Mouse (Mus musculus): ENCODE measurements around the gene Carmil2. TPM values are rescaled to one million over a fixed set of nuclear protein-coding genes. Genes with fewer than 3 reads are reported as not detected.

Gene Carmil2
- polyA plus RNA-seq, 1 experiment = 0.23 TPM

DNA sequence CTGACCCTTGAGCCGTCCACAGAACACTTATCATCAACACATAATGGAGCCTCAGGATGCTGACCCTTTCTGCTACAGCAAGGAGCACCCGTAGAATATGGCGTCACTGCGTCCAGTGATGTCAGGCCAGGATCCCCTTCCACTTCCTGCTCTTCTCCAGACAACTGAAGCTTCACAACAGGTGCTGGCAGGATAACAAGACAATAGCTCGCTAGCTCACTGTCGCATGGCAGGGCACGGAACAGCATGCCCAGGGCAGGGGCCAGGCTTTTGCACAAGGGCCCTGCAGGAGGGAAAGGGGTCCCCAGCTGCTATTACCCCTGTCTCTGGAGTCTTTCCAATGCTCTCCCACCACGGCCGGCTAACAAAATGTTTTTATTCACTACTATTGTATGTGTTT lies 36.8 kb downstream of the Carmil2 start:
- TF ChIP-seq POLR2A (IDR thresholded peaks at IDR 0.05; ENCODE audit: insufficient read length, low read depth) = no peak
- TF ChIP-seq MYOD1 (IDR thresholded peaks at IDR 0.05; ENCODE audit: control insufficient read depth in 1 of 3, insufficient read length in 2 of 3, low read depth in 2 of 3) = no peak
- no peak for TF ChIP-seq SRF (IDR thresholded peaks at IDR 0.05; ENCODE audit: control insufficient read depth, insufficient read length, low read depth)
- TF ChIP-seq E2F4 (IDR thresholded peaks at IDR 0.05; ENCODE audit: insufficient read depth) = no peak
- TF ChIP-seq POLR2AphosphoS2 (IDR thresholded peaks at IDR 0.05; ENCODE audit: insufficient read length, low read depth) = no peak
- no peak for TF ChIP-seq TCF3 (IDR thresholded peaks at IDR 0.05; ENCODE audit: insufficient read length, low read depth)
- no peak for TF ChIP-seq MAX (IDR thresholded peaks at IDR 0.05; ENCODE audit: low read depth)
- no peak for TF ChIP-seq MYOG (IDR thresholded peaks at IDR 0.05; ENCODE audit: control insufficient read depth in 1 of 3, insufficient read depth in 1 of 3, insufficient read length in 2 of 3, low read depth in 2 of 3)
- TF ChIP-seq USF1 (IDR thresholded peaks at IDR 0.05; ENCODE audit: low read depth) = no peak
- TF ChIP-seq REST (IDR thresholded peaks at IDR 0.05; ENCODE audit: insufficient read depth, insufficient read length) = no peak
- TF ChIP-seq TCF12 (IDR thresholded peaks at IDR 0.05; ENCODE audit: insufficient read depth, poor library complexity, severe bottlenecking) = no peak
- no peak for TF ChIP-seq CEBPB (IDR thresholded peaks at IDR 0.05; ENCODE audit: insufficient read depth, poor library complexity, severe bottlenecking)
- Histone ChIP-seq H3K4me2 (ENCODE audit: low read depth) (no peak overlapping the region), H3K79me2 (ENCODE audit: control insufficient read depth, insufficient read depth) (no peaks in the 10 kb centered on the region), H3ac (ENCODE audit: control insufficient read depth, insufficient read length) (no peak overlapping the region), H3K27me3 (ENCODE audit: control insufficient read depth, insufficient read depth, insufficient read length) (no peaks in the 10 kb centered on the region), H3K36me3 (ENCODE audit: control insufficient read depth, insufficient read depth) (no peaks in the 10 kb centered on the region), H3K4me3 (no peak overlapping the region)

DNA sequence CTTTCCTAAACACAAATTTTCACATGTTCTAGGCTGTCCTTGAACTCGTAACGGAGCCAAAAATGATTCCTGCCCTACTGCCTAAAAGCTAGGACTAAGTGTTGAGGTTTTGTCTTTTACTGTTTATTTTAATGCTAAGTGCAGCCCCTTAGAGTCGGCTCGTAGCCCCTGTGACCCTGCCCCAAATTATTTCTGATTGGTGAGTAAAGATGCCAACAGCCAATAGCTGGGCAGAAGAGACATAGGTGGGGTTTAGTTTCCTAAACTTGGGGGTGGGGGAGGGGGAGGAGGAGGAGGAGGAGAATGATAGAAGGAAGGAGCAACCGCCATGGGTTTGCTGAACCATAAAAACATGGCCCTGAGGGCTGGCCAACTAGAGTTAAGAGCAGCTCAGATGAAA lies 39.7 kb downstream of the Carmil2 start:
- no peaks in the 10 kb centered on the region for H3K36me3 ChIP-seq (ENCODE audit: control insufficient read depth, insufficient read depth)
- no peak overlapping the region for H3K4me3 ChIP-seq
- no peaks in the 10 kb centered on the region for H3K79me2 ChIP-seq (ENCODE audit: control insufficient read depth, insufficient read depth)
- TF ChIP-seq SRF (IDR thresholded peaks at IDR 0.05; ENCODE audit: control insufficient read depth, insufficient read length, low read depth) = no peak
- no peak for TF ChIP-seq MAX (IDR thresholded peaks at IDR 0.05; ENCODE audit: low read depth)
- TF ChIP-seq USF1 (IDR thresholded peaks at IDR 0.05; ENCODE audit: low read depth) = no peak
- TF ChIP-seq CEBPB (IDR thresholded peaks at IDR 0.05; ENCODE audit: insufficient read depth, poor library complexity, severe bottlenecking) = no peak
- TF ChIP-seq REST (IDR thresholded peaks at IDR 0.05; ENCODE audit: insufficient read depth, insufficient read length) = no peak
- no peak for TF ChIP-seq POLR2AphosphoS2 (IDR thresholded peaks at IDR 0.05; ENCODE audit: insufficient read length, low read depth)
- no peak for TF ChIP-seq POLR2A (IDR thresholded peaks at IDR 0.05; ENCODE audit: insufficient read length, low read depth)
- TF ChIP-seq MYOG (IDR thresholded peaks at IDR 0.05; ENCODE audit: control insufficient read depth in 1 of 3, insufficient read depth in 1 of 3, insufficient read length in 2 of 3, low read depth in 2 of 3) = no peak
- no peak for TF ChIP-seq TCF3 (IDR thresholded peaks at IDR 0.05; ENCODE audit: insufficient read length, low read depth)
- no peak for TF ChIP-seq MYOD1 (IDR thresholded peaks at IDR 0.05; ENCODE audit: control insufficient read depth in 1 of 3, insufficient read length in 2 of 3, low read depth in 2 of 3)
- no peak overlapping the region for H3ac ChIP-seq (ENCODE audit: control insufficient read depth, insufficient read length)
- H3K4me2 ChIP-seq (ENCODE audit: low read depth) = no peak overlapping the region
- no peaks in the 10 kb centered on the region for H3K27me3 ChIP-seq (ENCODE audit: control insufficient read depth, insufficient read depth, insufficient read length)

DNA sequence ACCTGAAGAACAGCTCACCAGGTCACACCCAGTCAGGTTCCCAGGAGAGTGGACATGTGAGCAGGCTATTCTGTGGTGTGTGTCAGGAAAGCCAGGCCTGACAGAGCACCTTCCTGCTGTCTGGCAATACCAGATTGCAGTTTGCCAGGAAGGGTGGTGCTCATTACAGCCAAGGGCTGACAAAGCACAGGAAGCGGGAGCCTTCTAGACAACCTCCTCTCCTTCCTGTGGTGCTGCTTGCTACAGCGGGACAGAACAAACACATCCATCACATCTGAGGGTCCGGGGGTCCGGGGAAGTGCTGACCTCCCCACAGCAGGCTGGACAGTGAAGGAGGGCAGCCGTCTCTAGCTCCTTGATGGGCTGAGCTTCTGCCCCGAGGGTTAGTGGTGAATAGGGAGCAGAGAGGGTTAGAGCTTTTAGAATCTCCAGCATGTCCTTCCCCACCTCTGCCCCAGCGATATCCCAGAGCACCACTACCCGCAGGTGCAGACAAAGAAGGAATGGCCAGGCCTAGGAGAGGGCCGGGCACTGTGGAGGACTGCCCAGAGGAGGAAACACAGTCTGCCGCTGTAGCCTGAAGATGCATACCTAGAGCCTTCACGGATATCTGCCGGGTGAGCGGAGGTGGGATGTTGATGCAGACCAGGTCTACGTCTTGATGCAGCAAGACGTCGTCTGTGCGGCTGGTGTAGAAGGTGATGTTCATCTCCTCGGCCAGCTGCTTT lies 41.5 kb downstream of the Carmil2 start:
- Histone ChIP-seq H3K4me2 (ENCODE audit: low read depth) (no peak overlapping the region), H3K4me3 (no peak overlapping the region), H3K27me3 (ENCODE audit: control insufficient read depth, insufficient read depth, insufficient read length) (no peaks in the 10 kb centered on the region), H3K79me2 (ENCODE audit: control insufficient read depth, insufficient read depth) (no peaks in the 10 kb centered on the region), H3ac (ENCODE audit: control insufficient read depth, insufficient read length) (no peak overlapping the region), H3K36me3 (ENCODE audit: control insufficient read depth, insufficient read depth) (no peaks in the 10 kb centered on the region)
- no peak for TF ChIP-seq POLR2A (IDR thresholded peaks at IDR 0.05; ENCODE audit: insufficient read length, low read depth)
- no peak for TF ChIP-seq MYOG (IDR thresholded peaks at IDR 0.05; ENCODE audit: control insufficient read depth in 1 of 3, insufficient read depth in 1 of 3, insufficient read length in 2 of 3, low read depth in 2 of 3)
- no peak for TF ChIP-seq SRF (IDR thresholded peaks at IDR 0.05; ENCODE audit: control insufficient read depth, insufficient read length, low read depth)
- no peak for TF ChIP-seq CEBPB (IDR thresholded peaks at IDR 0.05; ENCODE audit: insufficient read depth, poor library complexity, severe bottlenecking)
- TF ChIP-seq REST (IDR thresholded peaks at IDR 0.05; ENCODE audit: insufficient read depth, insufficient read length) = no peak
- no peak for TF ChIP-seq POLR2AphosphoS2 (IDR thresholded peaks at IDR 0.05; ENCODE audit: insufficient read length, low read depth)
- TF ChIP-seq TCF12 (IDR thresholded peaks at IDR 0.05; ENCODE audit: insufficient read depth, poor library complexity, severe bottlenecking) = no peak
- no peak for TF ChIP-seq TCF3 (IDR thresholded peaks at IDR 0.05; ENCODE audit: insufficient read length, low read depth)
- no peak for TF ChIP-seq E2F4 (IDR thresholded peaks at IDR 0.05; ENCODE audit: insufficient read depth)
- TF ChIP-seq MAX (IDR thresholded peaks at IDR 0.05; ENCODE audit: low read depth) = no peak
- TF ChIP-seq USF1 (IDR thresholded peaks at IDR 0.05; ENCODE audit: low read depth) = no peak
- no peak for TF ChIP-seq MYOD1 (IDR thresholded peaks at IDR 0.05; ENCODE audit: control insufficient read depth in 1 of 3, insufficient read length in 2 of 3, low read depth in 2 of 3)

DNA sequence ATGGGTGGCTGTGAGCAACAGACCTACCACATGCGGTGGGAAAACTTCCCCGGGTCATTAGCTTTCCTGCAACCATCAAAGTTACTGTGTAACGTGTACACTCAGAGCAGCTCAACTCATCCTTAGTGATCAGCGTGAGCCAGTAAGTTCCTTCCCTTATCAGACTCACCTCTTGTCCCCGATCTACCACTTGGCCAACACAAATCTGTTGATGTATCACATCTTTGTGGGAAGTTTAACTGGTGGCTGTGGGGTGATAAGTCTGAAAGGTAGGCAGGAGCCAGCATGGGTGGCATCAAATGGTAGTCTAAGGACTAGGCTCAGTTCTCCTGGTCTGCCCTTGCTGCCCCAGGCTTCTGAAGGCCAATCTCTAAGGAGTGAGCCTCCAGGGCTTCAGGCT lies 46.1 kb downstream of the Carmil2 start:
- Histone ChIP-seq H3K27me3 (ENCODE audit: control insufficient read depth, insufficient read depth, insufficient read length) (no peaks in the 10 kb centered on the region), H3K79me2 (ENCODE audit: control insufficient read depth, insufficient read depth) (no peaks in the 10 kb centered on the region), H3K4me2 (ENCODE audit: low read depth) (no peak overlapping the region), H3ac (ENCODE audit: control insufficient read depth, insufficient read length) (no peak overlapping the region), H3K36me3 (ENCODE audit: control insufficient read depth, insufficient read depth) (no peaks in the 10 kb centered on the region), H3K4me3 (no peak overlapping the region)
- TF ChIP-seq MYOG (IDR thresholded peaks at IDR 0.05; ENCODE audit: control insufficient read depth in 1 of 3, insufficient read depth in 1 of 3, insufficient read length in 2 of 3, low read depth in 2 of 3) (no peak), REST (IDR thresholded peaks at IDR 0.05; ENCODE audit: insufficient read depth, insufficient read length) (no peak), TCF3 (IDR thresholded peaks at IDR 0.05; ENCODE audit: insufficient read length, low read depth) (no peak), CEBPB (IDR thresholded peaks at IDR 0.05; ENCODE audit: insufficient read depth, poor library complexity, severe bottlenecking) (no peak)
